Mouse (Mus musculus) hindbrain, embryonic 14.5 days (tissue): ENCODE data around the gene Dyrk3. TPM values are rescaled to one million over a fixed set of nuclear protein-coding genes. Genes with fewer than 3 reads are reported as not detected.

Experiments
- ATAC-seq: fragments of 200-750 bp; cut with Nextera tagmentation; 2 replicates; pipeline ENCODE4 v1.8.0; 2017; ENCODE audit warnings: moderate number of reproducible peaks, mild to moderate bottlenecking, moderate TSS enrichment, moderate library complexity; ENCODE audit not compliant: low FRiP score
- DNase-seq: peaks from one replicate; pipeline ENCODE4 v3.0.0-alpha.2; 2015; ENCODE audit warnings: low spot score
- H3K27ac ChIP-seq: fragments of 300-500 bp; sonication (generic); 2 replicates; pipeline ENCODE4 v1.5.1; 2014; ENCODE audit warnings: mild to moderate bottlenecking, moderate library complexity
- H3K27me3 ChIP-seq: fragments of 300-500 bp; sonication (generic); 2 replicates; pipeline ENCODE4 v1.6.1; 2014; ENCODE audit warnings: mild to moderate bottlenecking, low read length, mixed read lengths; ENCODE audit not compliant: control insufficient read depth, insufficient read depth
- H3K36me3 ChIP-seq: fragments of 300-500 bp; sonication (generic); replicated peaks from 2 replicates; pipeline ENCODE4 v1.6.1; 2014; ENCODE audit not compliant: control insufficient read depth, insufficient read depth
- H3K4me1 ChIP-seq: fragments of 300-500 bp; sonication (generic); replicated peaks from 2 replicates; pipeline ENCODE4 v1.6.1; 2014; ENCODE audit warnings: antibody characterized with exemption, low read length, mixed read lengths; ENCODE audit not compliant: control insufficient read depth, insufficient read depth
- H3K4me2 ChIP-seq: fragments of 300-500 bp; sonication (generic); replicated peaks from 2 replicates; pipeline ENCODE4 v1.6.1; 2014; ENCODE audit warnings: mild to moderate bottlenecking, moderate library complexity
- H3K4me3 ChIP-seq: fragments of 300-500 bp; sonication (generic); replicated peaks from 2 replicates; pipeline ENCODE4 v1.5.1; 2014; ENCODE audit warnings: mild to moderate bottlenecking, low read length
- H3K9ac ChIP-seq: fragments of 300-500 bp; sonication (generic); 2 replicates; pipeline ENCODE4 v1.6.1; 2014
- H3K9me3 ChIP-seq: fragments of 300-500 bp; sonication (generic); 2 replicates; pipeline ENCODE4 v1.6.1; 2016; ENCODE audit warnings: low read length; ENCODE audit not compliant: control insufficient read depth
- whole genome bisulfite sequencing: fragments of 180-500 bp; shearing (Covaris S2); extraction: QIAGEN DNeasy Blood & Tissue Kit; methylation state at CpG from one replicate; pipeline ENCODE4 v1.1.7; 2014; 5-methylcytosine and 5-hydroxymethylcytosine counted together
- polyA plus RNA-seq: library from polyadenylated mRNA; unstranded; fragments of >200 nt; fragmentation: Nextera tagmentation; extraction: Ambion mirVana; gene quantifications from 2 replicates; pipeline ENCODE4 v1.2.1, GENCODE M21; 2014

Gene Dyrk3
- polyA plus RNA-seq, 1 experiment from 2014 or later: 14.8 TPM

GRCm38 (mm10) chr1:131100808-131101207 is 37.3 kb downstream of the Dyrk3 start:
- Histone ChIP-seq H3K9me3 (no peaks in the 10 kb centered on the region), H3K27ac (no peak overlapping the region), H3K4me3 (no peak overlapping the region), H3K4me1 (peaks cover 10% of the 10 kb centered on the region), H3K36me3 (no peaks in the 10 kb centered on the region), H3K4me2 (no peak overlapping the region), H3K9ac (no peak overlapping the region), H3K27me3 (no peaks in the 10 kb centered on the region)
- WGBS: 72% methylated on average over 1 of the region's 1 CpGs
- no peak for DNase-seq
- ATAC-seq: no peak

- peak within 1 kb of the TSS; percentile 87 for H3K4me3 ChIP-seq
- H3K27me3 ChIP-seq: no peaks in the 10 kb centered on the region
- H3K9me3 ChIP-seq: no peaks in the 10 kb centered on the region
- H3K36me3 ChIP-seq: no peaks in the 10 kb centered on the region
- peak within 1 kb of the TSS; percentile 86 for H3K9ac ChIP-seq
- ATAC-seq (peak; percentile 95), DNase-seq (peak; percentile 85)
- peaks cover 29% of the 10 kb centered on the region for H3K4me1 ChIP-seq
- H3K27ac ChIP-seq: peak within 1 kb of the TSS; percentile 81
- 0% methylated on average over 31 of the region's 32 CpGs for WGBS
- H3K4me2 ChIP-seq: peak within 1 kb of the TSS; percentile 76
Measured at GRCm38 (mm10) chr1:131097700-131098094, 40.4 kb downstream of the Dyrk3 start, which contains the start of gene Mapkapk2. Mapkapk2 (minus strand) TSS chr1:131097826.

GRCm38 (mm10) chr1:131096803-131097699 is 41.1 kb downstream of the Dyrk3 start:
- ATAC-seq: peak; percentile 59
- under 1% methylated on average over 92 of the region's 98 CpGs for WGBS
- Histone ChIP-seq H3K4me3 (peak overlapping the region; percentile 87), H3K9me3 (no peaks in the 10 kb centered on the region), H3K4me1 (peaks cover 29% of the 10 kb centered on the region), H3K9ac (peak overlapping the region; percentile 86), H3K27me3 (no peaks in the 10 kb centered on the region), H3K27ac (peak overlapping the region; percentile 81), H3K4me2 (peak overlapping the region; percentile 76), H3K36me3 (no peaks in the 10 kb centered on the region)
- peak; percentile 58 for DNase-seq

- Histone ChIP-seq H3K36me3 (no peaks in the 10 kb centered on the region), H3K27ac (peak overlapping the region; percentile 81; the same call in 1 of the 2 replicates), H3K27me3 (no peaks in the 10 kb centered on the region), H3K9ac (peak overlapping the region; percentile 86), H3K4me2 (peak overlapping the region; percentile 76), H3K9me3 (no peaks in the 10 kb centered on the region), H3K4me1 (peaks cover 32% of the 10 kb centered on the region), H3K4me3 (peak overlapping the region; percentile 87)
- ATAC-seq (no peak), DNase-seq (no peak)
- WGBS: 15% methylated on average over 9 of the region's 9 CpGs
Measured at GRCm38 (mm10) chr1:131096132-131096695, 41.9 kb downstream of the Dyrk3 start.

GRCm38 (mm10) chr1:131095574-131095973 is 42.6 kb downstream of the Dyrk3 start:
- WGBS: 20% methylated on average over 8 of the region's 8 CpGs
- Histone ChIP-seq H3K27me3 (no peaks in the 10 kb centered on the region), H3K4me2 (peak overlapping the region; percentile 76), H3K4me3 (peak overlapping the region; percentile 87), H3K27ac (no peak overlapping the region), H3K4me1 (peaks cover 39% of the 10 kb centered on the region), H3K36me3 (no peaks in the 10 kb centered on the region), H3K9ac (peak overlapping the region; percentile 86), H3K9me3 (no peaks in the 10 kb centered on the region)
- no peak for DNase-seq
- ATAC-seq: no peak

GRCm38 (mm10) chr1:131093889-131094288 is 44.3 kb downstream of the Dyrk3 start:
- H3K9ac ChIP-seq: 0 out of 2 replicates have a peak overlapping the region, but pooled peaks have one; percentile 9
- H3K4me1 ChIP-seq: peaks cover 48% of the 10 kb centered on the region
- no peak overlapping the region for H3K4me3 ChIP-seq
- H3K27ac ChIP-seq: no peak overlapping the region
- WGBS: 77% methylated on average over 8 of the region's 8 CpGs
- no peak for DNase-seq
- H3K27me3 ChIP-seq: no peaks in the 10 kb centered on the region
- no peak for ATAC-seq
- no peaks in the 10 kb centered on the region for H3K36me3 ChIP-seq
- H3K4me2 ChIP-seq: no peak overlapping the region
- H3K9me3 ChIP-seq: no peaks in the 10 kb centered on the region

GRCm38 (mm10) chr1:131092846-131093245 is 45.3 kb downstream of the Dyrk3 start:
- H3K4me2 ChIP-seq: no peak overlapping the region
- H3K9me3 ChIP-seq: no peaks in the 10 kb centered on the region
- H3K4me1 ChIP-seq: peaks cover 43% of the 10 kb centered on the region
- H3K27me3 ChIP-seq: no peaks in the 10 kb centered on the region
- DNase-seq (no peak), ATAC-seq (no peak)
- H3K27ac ChIP-seq: no peak overlapping the region
- H3K4me3 ChIP-seq: no peak overlapping the region
- no peaks in the 10 kb centered on the region for H3K36me3 ChIP-seq
- H3K9ac ChIP-seq: no peak overlapping the region
- WGBS: 97% methylated on average over 3 of the region's 3 CpGs

- ATAC-seq (no peak), DNase-seq (no peak)
- Histone ChIP-seq H3K4me2 (no peak overlapping the region), H3K4me1 (peaks cover 47% of the 10 kb centered on the region), H3K4me3 (no peak overlapping the region), H3K27me3 (no peaks in the 10 kb centered on the region), H3K9ac (no peak overlapping the region), H3K36me3 (no peaks in the 10 kb centered on the region), H3K27ac (no peak overlapping the region), H3K9me3 (no peaks in the 10 kb centered on the region)
- WGBS: 96% methylated on average over 3 of the region's 3 CpGs
Measured at GRCm38 (mm10) chr1:131092173-131092572, 46.0 kb downstream of the Dyrk3 start.

- Histone ChIP-seq H3K27ac (no peak overlapping the region), H3K9me3 (no peaks in the 10 kb centered on the region), H3K4me1 (peaks cover 54% of the 10 kb centered on the region), H3K9ac (no peak overlapping the region), H3K4me3 (no peak overlapping the region), H3K27me3 (no peaks in the 10 kb centered on the region), H3K4me2 (no peak overlapping the region), H3K36me3 (no peaks in the 10 kb centered on the region)
- DNase-seq (no peak), ATAC-seq (no peak)
- 93% methylated on average over 3 of the region's 3 CpGs for WGBS
Measured at GRCm38 (mm10) chr1:131091481-131091880, 46.7 kb downstream of the Dyrk3 start.
